Mouse (Mus musculus) embryonic fibroblast, embryonic 13.5 days (primary cell): ENCODE measurements around the gene Rpl6. TPM values are rescaled to one million over a fixed set of nuclear protein-coding genes. Genes with fewer than 3 reads are reported as not detected.

Experiments
- H3K27ac ChIP-seq: 2 replicates; pipeline ENCODE4 v1.5.1; 2012; ENCODE audit warnings: low read length, control low read depth, inconsistent platforms; ENCODE audit not compliant: insufficient read depth
- H3K4me1 ChIP-seq: 2 replicates; pipeline ENCODE4 v1.6.1; 2011; ENCODE audit warnings: low read length; ENCODE audit not compliant: control insufficient read depth, insufficient read depth
- H3K4me3 ChIP-seq: 2 replicates; pipeline ENCODE4 v1.5.1; 2011; ENCODE audit warnings: mild to moderate bottlenecking, control low read depth, low read length; ENCODE audit not compliant: insufficient read depth
- CTCF ChIP-seq: IDR thresholded peaks from 2 replicates; pipeline ENCODE4 v1.5.1; 2011; ENCODE audit warnings: mild to moderate bottlenecking, control low read depth, low read length, moderate library complexity, borderline replicate concordance; ENCODE audit not compliant: insufficient read depth
- POLR2A ChIP-seq: IDR thresholded peaks from 2 replicates; pipeline ENCODE4 v1.6.1; 2011; ENCODE audit warnings: low read depth, mild to moderate bottlenecking, control low read depth, low read length, moderate library complexity
- polyA plus RNA-seq: library from polyadenylated mRNA; stranded (reverse); fragments of >200 nt; gene quantifications from 2 replicates; pipeline ENCODE4 v1.2.4, GENCODE M21; 2011; ENCODE audit warnings: low read depth; ENCODE audit not compliant: missing spikeins, insufficient read length

The Rpl6 gene
- polyA plus RNA-seq, 1 experiment: 1,069 TPM

GRCm38 (mm10) chr5:121233726-121234125, 29.4 kb downstream of the Rpl6 start:
- H3K27ac ChIP-seq: no peak overlapping the region
- H3K4me3 ChIP-seq: no peak overlapping the region
- TF ChIP-seq POLR2A (no peak), CTCF (no peak)
- no peaks in the 10 kb centered on the region for H3K4me1 ChIP-seq

DNA sequence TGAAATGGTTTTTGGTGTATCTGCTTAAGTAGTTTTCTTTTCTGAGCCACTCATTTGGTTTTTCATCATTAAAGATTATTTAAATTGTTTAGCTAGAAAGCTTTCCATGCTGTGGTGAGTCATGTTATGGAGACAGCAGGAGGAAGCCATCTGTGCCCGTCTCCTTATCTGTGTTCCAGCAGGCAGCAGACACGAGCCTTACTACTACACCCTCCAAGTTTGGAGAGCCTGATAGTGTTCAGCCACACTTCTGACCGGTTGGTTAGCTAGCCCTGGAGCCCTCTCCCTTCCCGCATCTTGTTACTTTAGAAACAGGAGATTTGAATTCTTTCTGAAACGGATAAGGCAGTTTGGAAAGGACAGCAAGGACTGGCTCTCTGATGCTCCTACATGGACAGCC, 31.9 kb downstream of the Rpl6 start:
- Histone ChIP-seq H3K4me3 (no peak overlapping the region), H3K4me1 (no peaks in the 10 kb centered on the region), H3K27ac (no peak overlapping the region)
- no peak for TF ChIP-seq CTCF
- TF ChIP-seq POLR2A: no peak

DNA sequence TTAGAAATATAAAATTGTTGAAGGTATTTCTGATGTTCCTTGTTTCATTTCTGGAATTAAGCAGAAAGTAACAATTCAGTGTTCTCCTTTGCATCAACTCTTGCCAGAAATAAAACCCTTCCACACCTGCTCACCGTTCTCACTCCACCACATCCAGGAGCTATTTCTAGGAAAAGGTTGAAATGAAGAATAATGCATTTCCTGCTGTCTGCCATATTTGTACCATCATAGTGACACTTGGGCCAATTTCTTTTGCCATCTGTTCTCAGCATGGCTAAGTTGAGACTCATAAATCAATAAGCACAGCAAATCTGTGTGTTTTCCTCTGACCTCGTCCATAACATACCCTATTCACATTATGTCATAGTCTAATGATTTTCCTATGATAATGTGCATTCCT, 33.9 kb downstream of the Rpl6 start:
- TF ChIP-seq CTCF (no peak), POLR2A (no peak)
- Histone ChIP-seq H3K4me1 (no peaks in the 10 kb centered on the region), H3K27ac (no peak overlapping the region), H3K4me3 (no peak overlapping the region)

DNA sequence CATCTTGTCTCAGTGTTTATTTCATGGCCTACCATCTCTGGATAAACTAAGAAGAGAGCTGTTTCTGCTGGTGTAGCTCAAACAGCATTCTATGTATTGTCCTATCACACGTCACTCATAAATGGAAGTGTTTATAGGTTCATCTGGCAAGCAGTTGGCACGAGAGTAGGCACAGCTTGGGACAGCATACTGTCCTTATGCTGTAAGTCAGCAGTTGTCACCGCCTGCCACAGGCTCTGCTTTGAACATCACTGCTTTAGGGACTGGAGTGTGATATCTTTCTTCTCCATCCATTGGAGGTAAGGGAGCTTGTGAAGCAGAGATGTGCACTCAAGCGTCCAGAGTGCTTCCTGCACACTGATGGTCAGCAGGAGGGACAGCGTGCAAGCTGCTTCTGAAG, 35.6 kb downstream of the Rpl6 start:
- H3K27ac ChIP-seq: no peak overlapping the region
- TF ChIP-seq CTCF (no peak), POLR2A (no peak)
- H3K4me3 ChIP-seq: no peak overlapping the region
- no peaks in the 10 kb centered on the region for H3K4me1 ChIP-seq

- Histone ChIP-seq H3K4me1 (no peaks in the 10 kb centered on the region), H3K4me3 (no peak overlapping the region), H3K27ac (no peak overlapping the region)
- TF ChIP-seq CTCF: no peak
- TF ChIP-seq POLR2A: no peak
Observed at GRCm38 (mm10) chr5:121241182-121241581, 36.9 kb downstream of the Rpl6 start.

DNA sequence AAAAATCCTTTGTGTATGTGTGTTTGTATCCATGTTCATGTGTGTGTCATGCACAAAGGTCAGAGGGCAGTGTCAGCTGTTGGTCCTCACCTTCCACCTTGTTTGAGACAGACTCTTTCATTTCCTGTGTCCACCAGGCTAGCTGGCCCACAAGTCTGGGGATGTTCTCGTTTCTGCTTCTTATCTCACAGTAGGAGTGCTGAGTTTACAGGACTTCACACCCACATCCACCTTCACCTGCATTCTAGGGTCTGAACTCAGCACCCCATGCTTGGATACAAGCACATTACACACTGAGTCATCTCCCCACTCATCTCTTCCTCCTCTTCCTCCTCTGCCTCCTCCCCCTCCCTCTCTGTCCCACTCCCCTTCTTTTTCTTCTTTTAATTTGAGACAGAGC, 38.0 kb downstream of the Rpl6 start:
- H3K4me3 ChIP-seq: no peak overlapping the region
- TF ChIP-seq POLR2A (no peak), CTCF (no peak)
- H3K27ac ChIP-seq: no peak overlapping the region
- no peaks in the 10 kb centered on the region for H3K4me1 ChIP-seq

GRCm38 (mm10) chr5:121242701-121243100, 38.4 kb downstream of the Rpl6 start:
- TF ChIP-seq POLR2A: no peak
- no peak for TF ChIP-seq CTCF
- Histone ChIP-seq H3K4me1 (no peaks in the 10 kb centered on the region), H3K4me3 (no peak overlapping the region), H3K27ac (no peak overlapping the region)

GRCm38 (mm10) chr5:121243676-121244364, 39.5 kb downstream of the Rpl6 start:
- H3K27ac ChIP-seq: no peak overlapping the region
- TF ChIP-seq CTCF (no peak), POLR2A (no peak)
- H3K4me1 ChIP-seq: no peaks in the 10 kb centered on the region

DNA sequence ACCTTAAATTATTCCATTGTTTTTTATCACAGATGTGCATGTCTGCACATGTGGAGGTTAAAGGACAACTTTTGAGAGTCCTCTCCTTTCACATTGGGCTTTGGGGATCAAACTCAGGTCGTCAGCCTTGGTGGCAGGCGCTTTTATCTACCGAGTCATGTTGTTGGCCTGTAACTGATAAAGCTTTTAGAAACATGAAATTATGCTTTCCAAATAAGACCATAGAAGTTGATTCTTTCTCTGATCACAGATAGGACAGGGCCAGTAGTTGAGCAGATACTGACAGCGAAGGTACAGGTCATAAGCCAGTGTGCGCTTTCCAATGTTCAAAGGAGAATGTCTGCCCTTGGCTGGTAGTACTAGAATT, 40.1 kb downstream of the Rpl6 start:
- TF ChIP-seq POLR2A: no peak
- no peak for TF ChIP-seq CTCF
- H3K4me3 ChIP-seq: no peak overlapping the region
- no peak overlapping the region for H3K27ac ChIP-seq
- no peaks in the 10 kb centered on the region for H3K4me1 ChIP-seq

More at GRCm38 (mm10) chr5:121243676-121244364, 39.5 kb downstream of the Rpl6 start:
- no peak overlapping the region for H3K4me3 ChIP-seq

DNA sequence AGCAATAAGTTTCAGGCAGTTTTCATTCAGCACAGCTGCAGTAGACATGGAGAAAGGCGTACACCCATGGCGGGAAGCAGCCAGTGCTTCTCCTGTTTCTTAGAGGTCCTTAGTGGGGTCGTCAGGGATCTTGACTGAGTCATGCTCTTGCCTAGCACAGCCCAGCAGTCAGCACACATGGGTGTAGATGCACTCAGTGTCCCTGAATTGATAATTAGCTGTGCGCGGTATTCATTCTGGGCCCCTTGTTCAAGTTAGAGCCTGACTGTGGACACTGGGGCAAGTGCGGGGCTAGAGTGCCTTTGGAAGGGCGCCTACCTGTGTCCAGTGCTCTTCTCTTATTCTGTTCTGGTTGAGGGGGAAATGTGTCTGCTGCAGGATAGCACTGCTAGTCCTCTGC, 40.9 kb downstream of the Rpl6 start:
- no peaks in the 10 kb centered on the region for H3K4me1 ChIP-seq
- TF ChIP-seq CTCF (no peak), POLR2A (no peak)
- H3K4me3 ChIP-seq: no peak overlapping the region
- H3K27ac ChIP-seq: no peak overlapping the region
